Mouse (Mus musculus): ENCODE results near the gene Phf5a.

The Phf5a gene

GRCm38 (mm10) chr15:81891822-81892580 lies 20.3 kb upstream of the Phf5a start:
- Histone ChIP-seq H3K4me1 (replicated peaks; ENCODE audit: low read depth, low read length) (peaks cover 76% of the 10 kb centered on the region), H3K4me3 (replicated peaks; ENCODE audit: low read length) (peak overlapping the region; percentile 41), H3K36me3 (ENCODE audit: insufficient read depth, low read length) (peaks cover 94% of the 10 kb centered on the region), H3K27me3 (ENCODE audit: insufficient read depth, low read length) (no peaks in the 10 kb centered on the region), H3K9me3 (ENCODE audit: low read length) (no peaks in the 10 kb centered on the region)
- TF ChIP-seq POU5F1 (IDR thresholded peaks at IDR 0.05; ENCODE audit: borderline replicate concordance, low read length) (no peak), CTCF (conservative IDR thresholded peaks at IDR 0.05; ENCODE audit: low read length) (no peak), NANOG (IDR thresholded peaks at IDR 0.05; ENCODE audit: borderline replicate concordance, low read length) (no peak)

DNA sequence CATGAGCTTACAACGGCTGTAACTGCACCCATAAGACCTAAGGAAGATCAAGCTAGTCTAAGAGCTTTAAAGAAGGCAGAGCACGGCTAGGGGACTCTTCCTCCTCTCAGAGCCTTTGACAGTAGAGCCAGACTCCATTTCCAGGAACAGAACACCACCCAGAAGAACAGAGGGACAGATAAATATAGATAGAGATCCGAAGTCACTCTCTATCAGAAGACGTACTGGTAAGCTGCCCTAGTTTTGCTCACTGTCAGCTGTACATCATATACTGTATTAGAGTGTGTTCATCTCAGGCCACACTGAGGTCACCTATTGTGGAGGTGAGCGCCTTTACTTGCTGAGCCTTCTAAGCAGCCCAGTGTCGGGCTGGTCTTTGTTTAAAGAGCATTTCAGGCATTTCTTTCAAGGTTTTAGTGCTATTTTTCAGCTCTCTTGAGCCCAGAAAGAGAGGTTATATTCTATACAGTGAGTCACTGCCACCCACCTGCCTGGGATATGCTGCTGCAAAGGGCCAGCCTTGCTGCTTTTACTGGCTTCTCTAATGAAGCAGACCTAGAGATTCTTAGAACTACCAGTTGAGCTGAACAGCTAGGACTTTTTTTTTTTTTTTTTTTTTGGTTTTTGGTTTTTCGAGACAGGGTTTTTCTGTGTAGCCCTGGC lies 19.6 kb upstream of the Phf5a start:
- Histone ChIP-seq H3K27me3 (ENCODE audit: insufficient read depth, low read length) (no peaks in the 10 kb centered on the region), H3K4me3 (replicated peaks; ENCODE audit: low read length) (0 out of 2 replicates have a peak overlapping the region, but pooled peaks have one; percentile 41), H3K4me1 (replicated peaks; ENCODE audit: low read depth, low read length) (peaks cover 83% of the 10 kb centered on the region), H3K36me3 (ENCODE audit: insufficient read depth, low read length) (peaks cover 93% of the 10 kb centered on the region), H3K9me3 (ENCODE audit: low read length) (no peaks in the 10 kb centered on the region)
- TF ChIP-seq NANOG (IDR thresholded peaks at IDR 0.05; ENCODE audit: borderline replicate concordance, low read length) (no peak), CTCF (conservative IDR thresholded peaks at IDR 0.05; ENCODE audit: low read length) (no peak), POU5F1 (IDR thresholded peaks at IDR 0.05; ENCODE audit: borderline replicate concordance, low read length) (no peak)

DNA sequence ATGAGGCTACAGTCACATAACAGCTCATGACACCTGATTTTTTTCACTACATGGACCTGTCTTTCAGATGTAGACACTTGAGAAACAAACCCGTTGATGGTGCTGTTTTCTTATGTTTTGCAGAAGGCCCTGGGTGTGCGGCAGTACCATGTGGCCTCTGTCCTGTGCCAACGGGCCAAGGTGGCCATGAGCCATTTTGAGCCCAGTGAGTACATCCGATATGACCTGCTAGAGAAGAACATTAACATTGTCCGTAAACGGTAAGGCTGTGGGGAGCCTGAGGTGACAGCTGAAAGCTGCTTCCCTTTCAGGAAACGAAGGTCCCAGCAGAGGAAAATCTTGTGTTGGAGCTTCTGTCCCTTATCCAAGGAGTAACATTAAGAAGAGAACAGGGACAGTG lies 17.5 kb upstream of the Phf5a start:
- TF ChIP-seq NANOG (IDR thresholded peaks at IDR 0.05; ENCODE audit: borderline replicate concordance, low read length) (no peak), POU5F1 (IDR thresholded peaks at IDR 0.05; ENCODE audit: borderline replicate concordance, low read length) (no peak), CTCF (conservative IDR thresholded peaks at IDR 0.05; ENCODE audit: low read length) (no peak)

DNA sequence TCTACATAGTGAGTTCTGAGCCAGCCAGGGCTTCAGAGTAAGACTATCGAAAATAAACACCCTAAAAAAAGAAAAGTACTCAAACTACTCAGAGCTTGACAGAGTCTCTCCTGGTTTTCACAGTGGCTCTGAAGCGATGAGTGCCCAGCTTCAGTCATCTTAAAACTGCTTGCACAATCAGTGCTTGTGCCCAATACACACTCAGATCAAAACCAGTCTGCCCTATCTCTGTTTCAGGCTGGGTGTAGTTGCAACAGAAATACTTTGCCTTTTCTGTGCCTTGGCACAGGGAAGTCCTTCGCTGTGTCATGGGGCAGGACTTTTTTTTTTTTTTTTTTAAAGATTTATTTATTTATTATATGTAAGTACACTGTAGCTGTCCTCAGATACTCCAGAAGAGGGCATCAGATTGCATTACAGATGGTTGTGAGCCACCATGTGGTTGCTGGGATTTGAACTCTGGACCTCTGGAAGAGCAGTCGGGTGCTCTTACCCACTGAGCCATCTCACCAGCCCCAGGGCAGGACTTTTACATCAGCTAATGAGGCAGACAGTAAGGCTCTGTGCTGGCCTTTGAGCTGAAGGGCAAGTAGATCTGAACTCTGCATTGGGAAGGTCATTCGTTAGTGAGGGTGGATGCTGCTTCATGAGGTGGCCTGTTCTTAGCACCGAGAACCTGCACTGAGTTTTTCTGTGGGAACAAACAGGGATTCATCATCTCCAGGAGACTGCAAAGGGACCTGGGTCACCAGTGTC lies 15.3 kb upstream of the Phf5a start:
- H3K4me3 ChIP-seq (replicated peaks; ENCODE audit: low read length), result no peak overlapping the region
- TF ChIP-seq CTCF (conservative IDR thresholded peaks at IDR 0.05; ENCODE audit: low read length) (no peak), NANOG (IDR thresholded peaks at IDR 0.05; ENCODE audit: borderline replicate concordance, low read length) (no peak)
- H3K36me3 ChIP-seq (ENCODE audit: insufficient read depth, low read length), result peaks cover 82% of the 10 kb centered on the region
- no peaks in the 10 kb centered on the region for H3K9me3 ChIP-seq (ENCODE audit: low read length)
- peaks cover 77% of the 10 kb centered on the region for H3K4me1 ChIP-seq (replicated peaks; ENCODE audit: low read depth, low read length)
- H3K27me3 ChIP-seq (ENCODE audit: insufficient read depth, low read length), result no peaks in the 10 kb centered on the region

More for the DNA sequence above, 17.5 kb upstream of the Phf5a start:
- no peak overlapping the region for H3K4me3 ChIP-seq (replicated peaks; ENCODE audit: low read length)
- no peaks in the 10 kb centered on the region for H3K9me3 ChIP-seq (ENCODE audit: low read length)
- peaks cover 88% of the 10 kb centered on the region for H3K36me3 ChIP-seq (ENCODE audit: insufficient read depth, low read length)
- H3K27me3 ChIP-seq (ENCODE audit: insufficient read depth, low read length), result no peaks in the 10 kb centered on the region
- peaks cover 87% of the 10 kb centered on the region for H3K4me1 ChIP-seq (replicated peaks; ENCODE audit: low read depth, low read length)

- H3K4me1 ChIP-seq (replicated peaks; ENCODE audit: low read depth, low read length), result peaks cover 71% of the 10 kb centered on the region
- TF ChIP-seq CTCF (conservative IDR thresholded peaks at IDR 0.05; ENCODE audit: low read length) (no peak), POU5F1 (IDR thresholded peaks at IDR 0.05; ENCODE audit: borderline replicate concordance, low read length) (no peak), NANOG (IDR thresholded peaks at IDR 0.05; ENCODE audit: borderline replicate concordance, low read length) (no peak)
- H3K27me3 ChIP-seq (ENCODE audit: insufficient read depth, low read length), result no peaks in the 10 kb centered on the region
- no peak overlapping the region for H3K4me3 ChIP-seq (replicated peaks; ENCODE audit: low read length)
- H3K36me3 ChIP-seq (ENCODE audit: insufficient read depth, low read length), result peaks cover 83% of the 10 kb centered on the region
- H3K9me3 ChIP-seq (ENCODE audit: low read length), result no peaks in the 10 kb centered on the region
Observed at GRCm38 (mm10) chr15:81885418-81885934, 13.8 kb upstream of the Phf5a start.

DNA sequence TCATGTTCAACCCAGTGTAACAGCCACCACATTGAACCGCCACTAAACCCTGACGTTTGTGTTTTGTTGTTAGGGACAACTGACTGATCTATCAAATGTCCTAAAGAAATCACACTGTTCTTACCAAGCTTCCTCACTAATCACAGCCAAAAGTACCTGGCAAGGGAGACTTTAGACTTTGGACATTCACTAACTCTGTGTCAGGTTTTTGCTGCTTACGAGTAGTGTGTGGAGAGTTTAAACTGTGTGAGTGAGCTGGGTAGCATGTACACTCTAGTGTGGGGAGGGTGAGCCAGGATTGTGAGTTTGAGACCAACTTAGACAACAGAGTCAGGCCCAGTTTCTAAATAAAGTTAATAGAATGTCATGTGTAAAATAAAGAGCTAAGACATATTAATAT lies 10.6 kb upstream of the Phf5a start:
- H3K27me3 ChIP-seq (ENCODE audit: insufficient read depth, low read length), result no peaks in the 10 kb centered on the region
- H3K4me3 ChIP-seq (replicated peaks; ENCODE audit: low read length), result no peak overlapping the region
- peaks cover 58% of the 10 kb centered on the region for H3K36me3 ChIP-seq (ENCODE audit: insufficient read depth, low read length)
- TF ChIP-seq NANOG (IDR thresholded peaks at IDR 0.05; ENCODE audit: borderline replicate concordance, low read length), result no peak
- no peak for TF ChIP-seq CTCF (conservative IDR thresholded peaks at IDR 0.05; ENCODE audit: low read length)
- no peaks in the 10 kb centered on the region for H3K9me3 ChIP-seq (ENCODE audit: low read length)
- peaks cover 68% of the 10 kb centered on the region for H3K4me1 ChIP-seq (replicated peaks; ENCODE audit: low read depth, low read length)

DNA sequence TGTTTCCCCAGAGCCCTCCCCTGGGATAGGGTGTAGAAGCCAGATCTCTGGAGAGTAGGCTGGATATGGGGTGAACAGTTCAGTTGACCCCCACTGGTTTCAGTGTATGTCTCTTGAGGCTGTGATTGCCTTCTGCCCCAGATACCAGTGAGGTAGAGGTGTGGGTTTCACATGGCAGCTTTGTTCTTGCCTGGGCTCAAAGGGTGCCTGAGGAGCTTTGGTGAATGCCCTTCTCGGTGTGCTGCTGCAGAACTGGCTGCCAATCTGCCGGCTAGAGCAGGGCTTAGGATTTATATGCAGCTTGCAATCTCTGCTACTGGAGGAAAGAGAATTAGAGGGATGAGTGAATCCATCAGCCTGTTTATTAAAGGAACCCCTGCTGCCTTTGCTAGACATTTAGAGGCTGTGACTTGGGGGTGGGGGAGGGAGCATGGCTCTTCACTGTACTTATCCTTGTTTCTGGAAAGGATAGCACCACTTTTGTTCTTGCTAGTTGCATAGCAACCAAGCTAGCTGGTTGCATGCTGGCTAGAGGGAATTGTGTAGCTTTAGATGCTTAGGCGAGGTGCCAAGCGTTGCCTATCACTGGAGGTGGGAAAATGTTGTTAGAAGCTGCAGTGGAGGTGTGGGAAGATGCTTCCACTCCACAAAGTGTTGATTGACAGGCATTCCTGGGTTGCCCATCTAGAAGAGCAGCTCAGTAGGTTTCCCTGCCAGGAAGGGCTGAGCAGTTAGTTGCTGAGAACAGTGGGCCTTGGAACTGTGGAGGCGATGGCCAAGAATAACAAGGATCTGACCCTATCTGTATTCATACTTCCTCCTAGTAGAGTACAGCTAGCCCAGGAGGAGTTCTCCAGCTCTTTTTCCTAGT lies 8.1 kb upstream of the Phf5a start:
- H3K36me3 ChIP-seq (ENCODE audit: insufficient read depth, low read length), result peaks cover 52% of the 10 kb centered on the region
- H3K27me3 ChIP-seq (ENCODE audit: insufficient read depth, low read length), result no peaks in the 10 kb centered on the region
- H3K4me1 ChIP-seq (replicated peaks; ENCODE audit: low read depth, low read length), result peaks cover 64% of the 10 kb centered on the region
- H3K9me3 ChIP-seq (ENCODE audit: low read length), result no peaks in the 10 kb centered on the region
- no peak overlapping the region for H3K4me3 ChIP-seq (replicated peaks; ENCODE audit: low read length)
- TF ChIP-seq CTCF (conservative IDR thresholded peaks at IDR 0.05; ENCODE audit: low read length) (no peak), POU5F1 (IDR thresholded peaks at IDR 0.05; ENCODE audit: borderline replicate concordance, low read length) (no peak), NANOG (IDR thresholded peaks at IDR 0.05; ENCODE audit: borderline replicate concordance, low read length) (no peak)
